Mouse (Mus musculus): Measurements from ENCODE around the gene Epyc.

- TF ChIP-seq POLR2A (IDR thresholded peaks at IDR 0.05; ENCODE audit: low read depth, low read length) (no peak), CTCF (IDR thresholded peaks at IDR 0.05; ENCODE audit: extremely low read depth, insufficient read length, insufficient replicate concordance, low read depth, low read length) (no peak)
Observed at GRCm38 (mm10) chr10:97595680-97596079, 48.2 kb upstream of the Epyc start.

Data from small intestine, adult 2 months (tissue).